Mouse (Mus musculus) forebrain, embryonic 12.5 days (tissue): ENCODE results near the gene Dgkz. TPM values are rescaled to one million over a fixed set of nuclear protein-coding genes. Genes with fewer than 3 reads are reported as not detected.

Source experiments
- ATAC-seq: fragments of 200-750 bp; cut with Nextera tagmentation; 2 replicates; pipeline ENCODE4 v1.8.0; 2017; ENCODE audit warnings: moderate TSS enrichment; ENCODE audit not compliant: low FRiP score
- H3K27ac ChIP-seq: fragments of 300-500 bp; sonication (generic); 2 replicates; pipeline ENCODE4 v1.5.1; 2016; ENCODE audit warnings: mild to moderate bottlenecking
- H3K27me3 ChIP-seq: fragments of 300-500 bp; sonication (generic); 2 replicates; pipeline ENCODE4 v1.6.1; 2016; ENCODE audit warnings: mild to moderate bottlenecking
- H3K36me3 ChIP-seq: fragments of 300-500 bp; sonication (generic); replicated peaks from 2 replicates; pipeline ENCODE4 v1.6.1; 2016; ENCODE audit warnings: mild to moderate bottlenecking
- H3K4me1 ChIP-seq: fragments of 300-500 bp; sonication (generic); 2 replicates; pipeline ENCODE4 v1.6.1; 2016
- H3K4me2 ChIP-seq: fragments of 300-500 bp; sonication (generic); 2 replicates; pipeline ENCODE4 v1.6.1; 2016; ENCODE audit warnings: mild to moderate bottlenecking, moderate library complexity
- H3K4me3 ChIP-seq: fragments of 300-500 bp; sonication (generic); replicated peaks from 2 replicates; pipeline ENCODE4 v1.5.1; 2016; ENCODE audit warnings: mild to moderate bottlenecking
- H3K9ac ChIP-seq: fragments of 300-500 bp; sonication (generic); 2 replicates; pipeline ENCODE4 v1.6.1; 2016; ENCODE audit warnings: mild to moderate bottlenecking
- H3K9me3 ChIP-seq: fragments of 300-500 bp; sonication (generic); 2 replicates; pipeline ENCODE4 v1.6.1; 2016
- WGBS: fragments of 180-500 bp; shearing (Covaris S2); methylation state at CpG from one replicate; pipeline ENCODE4 v1.1.7; 2016; 5-methylcytosine and 5-hydroxymethylcytosine counted together
- polyA plus RNA-seq: library from polyadenylated mRNA; unstranded; fragments of >200 nt; fragmentation: Nextera tagmentation; extraction: Ambion mirVana; gene quantifications from 2 replicates; pipeline ENCODE4 v1.2.1, GENCODE M21; 2016

The Dgkz gene
- polyA plus RNA-seq, 1 experiment from 2014 or later, result 28.5 TPM

DNA sequence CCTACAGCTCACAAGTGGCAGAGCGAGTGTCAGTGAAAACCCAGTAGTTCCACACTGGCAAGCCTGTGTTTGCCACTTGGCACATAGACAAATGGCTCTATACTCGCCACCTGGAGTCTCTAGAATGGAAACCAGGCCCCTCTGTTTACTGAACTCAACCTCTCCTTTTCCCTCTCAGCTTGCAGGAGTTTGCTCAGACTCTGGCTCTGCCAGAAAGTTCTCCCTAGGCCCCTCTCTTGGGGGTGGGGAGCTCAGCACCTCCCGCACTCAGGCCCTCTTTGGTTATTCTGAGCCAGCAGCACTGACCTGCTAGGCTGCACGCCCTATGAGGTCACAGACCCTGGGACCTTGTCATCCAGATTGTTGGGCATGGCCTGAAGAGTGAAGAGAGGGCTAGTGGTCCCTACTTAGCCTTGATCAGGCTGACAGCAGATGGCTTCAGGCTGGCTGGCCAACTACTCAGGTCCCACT lies 20.5 kb downstream of the Dgkz start:
- Histone ChIP-seq H3K27ac (no peak overlapping the region), H3K9ac (no peak overlapping the region), H3K36me3 (no peaks in the 10 kb centered on the region), H3K4me1 (peaks cover 32% of the 10 kb centered on the region), H3K4me2 (no peak overlapping the region), H3K27me3 (no peaks in the 10 kb centered on the region), H3K4me3 (no peak overlapping the region), H3K9me3 (no peaks in the 10 kb centered on the region)
- ATAC-seq, result no peak
- WGBS, result 91% methylated on average over 4 of the region's 4 CpGs

DNA sequence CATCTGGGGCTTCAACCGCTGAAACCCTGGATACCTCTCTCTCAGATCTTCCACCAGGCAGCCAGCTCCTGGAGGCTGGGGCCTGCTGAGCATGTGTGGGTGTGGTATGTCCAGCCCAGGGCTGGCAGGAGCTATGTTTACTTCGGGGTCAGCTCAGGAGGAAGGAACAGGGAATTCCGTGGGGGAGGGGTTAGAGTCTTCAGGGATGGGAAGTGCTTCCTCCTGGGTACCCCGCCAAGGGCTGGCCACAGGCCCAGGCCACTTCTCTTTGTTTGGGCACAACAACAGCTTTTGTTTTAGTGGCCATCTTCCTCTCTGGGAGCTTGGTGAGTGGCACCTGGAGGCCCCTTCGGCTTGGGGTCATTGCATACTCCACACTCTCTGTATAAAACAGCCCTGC lies 21.8 kb downstream of the Dgkz start:
- ATAC-seq, result no peak
- WGBS, result 30% methylated on average over 5 of the region's 5 CpGs
- no peak overlapping the region for H3K27ac ChIP-seq
- no peak overlapping the region for H3K4me2 ChIP-seq
- H3K4me1 ChIP-seq, result peaks cover 32% of the 10 kb centered on the region
- H3K9me3 ChIP-seq, result no peaks in the 10 kb centered on the region
- H3K4me3 ChIP-seq, result no peak overlapping the region
- H3K27me3 ChIP-seq, result no peaks in the 10 kb centered on the region
- no peak overlapping the region for H3K9ac ChIP-seq
- H3K36me3 ChIP-seq, result no peaks in the 10 kb centered on the region

DNA sequence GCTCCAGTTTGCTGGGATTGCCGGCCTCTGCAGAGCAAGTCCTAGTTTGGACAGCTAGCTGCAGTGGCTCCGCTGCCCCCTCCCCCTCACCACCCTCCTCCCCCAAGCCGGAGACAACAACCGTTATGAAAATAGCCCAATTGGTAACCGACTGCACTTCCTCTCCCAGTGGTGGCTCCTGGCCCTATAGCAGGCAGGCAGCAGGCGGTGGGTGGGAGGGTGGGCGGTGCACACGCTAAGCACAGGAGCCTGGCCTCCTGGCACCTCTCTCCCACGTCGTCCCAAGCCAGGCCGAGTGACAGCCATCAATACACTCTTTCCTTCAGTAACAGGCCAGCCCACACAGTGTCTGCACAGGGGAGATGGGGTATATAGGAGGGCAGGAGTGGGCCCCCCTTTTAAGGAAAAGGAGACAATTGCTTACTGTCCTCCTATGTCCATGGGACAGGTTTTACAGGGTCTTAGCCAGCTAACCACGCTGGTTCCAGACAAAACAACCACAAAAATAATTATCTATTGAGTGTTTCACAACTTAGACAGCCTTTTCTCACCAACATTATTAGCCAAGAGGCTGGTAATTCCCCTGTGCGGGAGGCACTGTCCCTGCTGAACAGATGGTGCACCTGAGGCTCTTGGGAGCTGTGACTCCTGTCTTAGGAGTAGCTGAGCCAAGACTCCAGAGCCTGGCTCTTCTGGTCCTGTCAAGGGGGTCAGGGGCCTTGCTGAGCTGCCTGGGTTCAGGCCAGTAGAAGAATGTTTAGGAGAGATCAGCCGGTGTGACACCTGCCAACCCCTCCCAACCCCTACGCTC lies 25.2 kb downstream of the Dgkz start:
- Histone ChIP-seq H3K9ac (peak overlapping the region; percentile 36; the same call in 1 of the 2 replicates), H3K27ac (peak overlapping the region; percentile 83), H3K27me3 (no peaks in the 10 kb centered on the region), H3K9me3 (no peaks in the 10 kb centered on the region), H3K4me3 (no peak overlapping the region), H3K4me1 (peaks cover 43% of the 10 kb centered on the region), H3K36me3 (no peaks in the 10 kb centered on the region), H3K4me2 (peak overlapping the region; percentile 41)
- ATAC-seq, result peak; percentile 48
- WGBS, result 16% methylated on average over 15 of the region's 15 CpGs

DNA sequence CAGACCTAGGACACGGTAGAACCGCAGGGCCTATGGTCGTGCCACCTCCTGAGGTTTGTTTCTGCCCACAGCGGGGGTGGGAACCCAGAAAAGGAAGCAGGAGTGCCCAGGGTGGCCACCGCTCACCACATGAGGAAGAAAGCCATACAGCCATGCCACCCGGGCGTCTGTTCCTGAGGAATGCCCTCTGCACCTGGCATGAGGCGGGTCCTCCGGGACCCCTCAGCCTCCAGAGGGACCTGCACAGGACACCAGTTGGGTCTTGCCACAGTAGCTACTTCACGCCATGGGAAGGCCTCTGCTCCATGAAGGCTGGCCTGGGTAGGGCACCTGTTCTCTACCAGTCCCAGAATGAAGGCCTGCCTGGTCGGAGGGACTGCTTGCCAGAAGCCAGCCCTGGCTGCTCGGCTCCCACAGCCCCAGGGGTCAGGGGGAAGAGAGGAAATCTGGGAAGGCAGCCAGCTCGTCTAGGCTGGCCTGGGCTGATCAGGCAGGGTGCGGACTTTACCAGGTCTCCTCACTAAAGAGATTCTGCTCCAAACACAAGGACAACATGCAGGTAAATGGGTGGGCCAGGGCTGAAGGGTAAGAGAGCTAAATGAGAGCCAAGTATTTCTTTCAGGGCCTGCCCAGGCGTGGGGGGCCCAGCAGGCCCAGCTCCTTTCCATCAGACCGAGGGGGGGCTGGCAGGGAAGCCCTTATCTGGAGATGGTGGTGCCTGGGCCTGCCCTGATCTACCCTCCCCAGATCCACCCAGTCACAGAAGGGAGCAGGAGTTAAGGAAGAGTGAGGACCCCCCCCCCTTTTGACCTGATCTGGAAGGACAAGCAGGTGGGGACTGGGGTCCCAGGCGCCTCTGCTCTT lies 26.0 kb downstream of the Dgkz start:
- Histone ChIP-seq H3K9me3 (no peaks in the 10 kb centered on the region), H3K27me3 (no peaks in the 10 kb centered on the region), H3K36me3 (no peaks in the 10 kb centered on the region), H3K9ac (peak overlapping the region; percentile 36; the same call in 1 of the 2 replicates), H3K4me3 (no peak overlapping the region), H3K27ac (peak overlapping the region; percentile 83), H3K4me1 (peaks cover 44% of the 10 kb centered on the region), H3K4me2 (peak overlapping the region; percentile 41)
- peak; percentile 21; the same call in 1 of the 2 replicates for ATAC-seq
- WGBS, result 74% methylated on average over 17 of the region's 17 CpGs

DNA sequence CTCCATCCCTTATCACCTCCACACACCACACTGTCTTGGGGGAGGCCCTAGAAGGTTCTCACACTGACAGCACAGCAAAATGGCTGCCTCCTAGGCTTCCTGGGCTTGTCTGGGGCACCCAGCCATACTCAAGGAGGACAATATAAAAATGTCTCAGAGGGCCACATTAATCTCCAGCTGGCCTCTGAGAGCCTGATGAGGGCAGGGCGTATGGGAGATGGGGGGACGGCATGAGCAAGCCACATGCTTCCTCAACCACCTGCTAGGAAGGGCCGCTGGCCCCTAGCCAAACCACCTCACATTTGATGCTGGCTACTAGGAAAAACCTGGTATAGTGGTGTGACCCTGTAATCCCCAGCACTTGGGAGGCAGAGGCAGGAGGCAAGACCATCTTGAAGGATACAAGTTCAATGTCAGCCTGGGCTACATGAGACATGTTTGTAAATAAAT lies 26.8 kb downstream of the Dgkz start:
- Histone ChIP-seq H3K4me1 (peaks cover 49% of the 10 kb centered on the region), H3K27me3 (no peaks in the 10 kb centered on the region), H3K4me2 (no peak overlapping the region), H3K27ac (peak overlapping the region; percentile 31; the same call in 1 of the 2 replicates), H3K4me3 (no peak overlapping the region), H3K9ac (no peak overlapping the region), H3K36me3 (no peaks in the 10 kb centered on the region), H3K9me3 (no peaks in the 10 kb centered on the region)
- 87% methylated on average over 3 of the region's 3 CpGs for WGBS
- ATAC-seq, result no peak

DNA sequence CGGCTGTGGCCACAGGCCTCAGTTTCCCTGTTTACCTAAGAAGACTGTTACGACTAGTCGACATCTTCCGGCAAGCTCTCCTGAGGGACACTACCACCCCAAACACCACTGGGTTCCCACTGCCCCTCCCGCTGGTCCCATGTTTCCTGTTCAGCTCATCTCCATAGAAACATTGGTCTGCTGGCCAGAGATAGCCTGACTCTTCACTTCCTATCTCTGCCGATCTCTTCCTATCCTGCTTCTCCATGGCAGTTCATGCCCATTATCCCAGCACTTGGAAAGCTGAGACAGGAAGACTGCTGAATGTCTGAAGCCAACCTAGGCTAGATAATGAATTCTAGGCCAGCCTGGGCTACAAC lies 27.5 kb downstream of the Dgkz start:
- H3K4me2 ChIP-seq, result no peak overlapping the region
- peak overlapping the region; percentile 54 for H3K27ac ChIP-seq
- H3K9me3 ChIP-seq, result no peaks in the 10 kb centered on the region
- 83% methylated on average over 6 of the region's 6 CpGs for WGBS
- no peak overlapping the region for H3K9ac ChIP-seq
- no peak for ATAC-seq
- no peak overlapping the region for H3K4me3 ChIP-seq
- H3K36me3 ChIP-seq, result no peaks in the 10 kb centered on the region
- peaks cover 49% of the 10 kb centered on the region for H3K4me1 ChIP-seq
- no peaks in the 10 kb centered on the region for H3K27me3 ChIP-seq

DNA sequence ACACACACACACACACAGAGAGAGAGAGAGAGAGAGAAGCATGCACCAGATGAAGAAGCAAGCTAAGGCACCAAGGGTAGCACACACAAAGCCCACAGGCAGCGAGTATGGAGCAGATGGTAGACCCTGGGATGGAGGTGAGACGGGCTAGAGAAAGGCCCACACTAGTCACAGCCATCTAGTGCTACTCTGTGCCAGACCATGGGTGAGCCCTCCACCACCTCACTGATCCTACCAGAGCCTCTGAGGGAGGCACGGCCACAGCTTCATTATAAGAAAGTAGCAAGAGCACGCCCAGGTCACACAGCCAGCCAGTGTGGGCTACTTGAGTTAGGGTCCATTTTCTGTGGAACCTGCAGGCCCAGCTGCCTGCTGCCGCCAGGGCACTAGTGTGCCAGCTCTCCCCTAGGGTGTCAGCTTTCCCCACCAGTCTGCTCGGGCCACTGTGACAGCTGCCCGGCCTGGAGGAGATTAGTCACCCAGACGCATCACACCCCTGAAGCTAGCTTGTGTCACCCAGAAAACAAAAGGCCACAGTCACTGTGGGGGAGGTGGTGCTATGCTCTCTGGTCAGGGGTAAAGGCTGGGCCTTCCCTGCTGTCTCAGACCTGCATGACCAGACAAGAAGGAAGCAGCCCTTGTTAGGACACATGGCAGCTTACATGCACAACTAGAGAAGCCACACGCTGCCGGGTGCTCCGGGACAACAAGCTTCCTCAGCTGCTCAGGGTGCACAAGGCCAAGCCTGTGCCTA lies 28.1 kb downstream of the Dgkz start:
- peak overlapping the region; percentile 54 for H3K27ac ChIP-seq
- no peaks in the 10 kb centered on the region for H3K27me3 ChIP-seq
- H3K4me1 ChIP-seq, result peaks cover 49% of the 10 kb centered on the region
- no peaks in the 10 kb centered on the region for H3K36me3 ChIP-seq
- no peak overlapping the region for H3K4me2 ChIP-seq
- no peaks in the 10 kb centered on the region for H3K9me3 ChIP-seq
- H3K4me3 ChIP-seq, result no peak overlapping the region
- 50% methylated on average over 11 of the region's 11 CpGs for WGBS
- no peak overlapping the region for H3K9ac ChIP-seq
- 0 out of 2 replicates have a peak, but pooled peaks have one; percentile 18 for ATAC-seq

DNA sequence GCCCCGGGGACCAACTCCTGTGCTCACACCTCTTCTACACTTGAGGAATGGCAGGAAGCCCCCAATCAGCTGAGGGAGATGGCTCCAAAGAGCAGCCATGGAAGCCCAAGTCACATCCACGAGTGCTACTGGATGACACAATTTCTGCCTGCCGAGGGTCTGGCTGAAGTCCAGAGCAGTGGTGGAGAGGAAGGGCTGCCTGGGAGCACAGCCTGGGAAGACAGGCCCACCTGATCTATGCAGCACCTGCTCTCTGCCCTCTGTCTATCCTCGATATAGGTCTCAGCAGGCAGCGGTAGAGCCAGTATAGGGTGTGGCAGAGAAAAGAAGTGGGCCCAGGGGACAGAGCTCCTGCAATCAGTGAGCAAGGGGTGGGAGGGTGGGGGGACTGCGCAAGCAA lies 28.8 kb downstream of the Dgkz start:
- H3K4me2 ChIP-seq, result no peak overlapping the region
- H3K36me3 ChIP-seq, result no peaks in the 10 kb centered on the region
- no peak overlapping the region for H3K9ac ChIP-seq
- peaks cover 49% of the 10 kb centered on the region for H3K4me1 ChIP-seq
- H3K27ac ChIP-seq, result peak overlapping the region; percentile 54; the same call in 1 of the 2 replicates
- no peaks in the 10 kb centered on the region for H3K9me3 ChIP-seq
- no peak overlapping the region for H3K4me3 ChIP-seq
- no peaks in the 10 kb centered on the region for H3K27me3 ChIP-seq
- no peak for ATAC-seq
- 78% methylated on average over 6 of the region's 6 CpGs for WGBS

DNA sequence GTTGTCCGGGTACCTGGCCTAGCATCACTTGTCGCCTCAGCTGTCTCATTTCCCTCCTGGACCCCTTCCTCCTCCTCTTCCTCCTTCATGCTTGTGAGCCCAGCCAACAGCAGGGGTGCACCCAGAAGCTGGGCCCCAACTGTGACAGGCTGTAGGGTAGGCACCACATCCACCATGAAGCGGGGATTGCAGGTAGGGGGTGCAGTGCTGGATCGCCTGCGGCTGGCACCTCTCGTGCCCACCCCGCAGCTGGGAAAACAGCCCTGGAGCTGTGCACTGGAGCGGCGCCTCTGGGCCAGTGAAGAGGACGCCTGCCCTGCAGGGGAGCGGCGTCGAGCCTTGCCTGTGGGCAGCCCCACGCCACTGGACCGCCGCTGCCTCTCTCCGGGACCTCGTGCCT lies 30.2 kb downstream of the Dgkz start, which contains the start of gene Gm9821:
Gene Gm9821, plus strand, starts transcription at position 221 of the 400 bp plus-strand sequence.
- H3K4me2 ChIP-seq, result no peak within 1 kb of the TSS
- no peak within 1 kb of the TSS for H3K9ac ChIP-seq
- H3K27ac ChIP-seq, result no peak within 1 kb of the TSS

DNA sequence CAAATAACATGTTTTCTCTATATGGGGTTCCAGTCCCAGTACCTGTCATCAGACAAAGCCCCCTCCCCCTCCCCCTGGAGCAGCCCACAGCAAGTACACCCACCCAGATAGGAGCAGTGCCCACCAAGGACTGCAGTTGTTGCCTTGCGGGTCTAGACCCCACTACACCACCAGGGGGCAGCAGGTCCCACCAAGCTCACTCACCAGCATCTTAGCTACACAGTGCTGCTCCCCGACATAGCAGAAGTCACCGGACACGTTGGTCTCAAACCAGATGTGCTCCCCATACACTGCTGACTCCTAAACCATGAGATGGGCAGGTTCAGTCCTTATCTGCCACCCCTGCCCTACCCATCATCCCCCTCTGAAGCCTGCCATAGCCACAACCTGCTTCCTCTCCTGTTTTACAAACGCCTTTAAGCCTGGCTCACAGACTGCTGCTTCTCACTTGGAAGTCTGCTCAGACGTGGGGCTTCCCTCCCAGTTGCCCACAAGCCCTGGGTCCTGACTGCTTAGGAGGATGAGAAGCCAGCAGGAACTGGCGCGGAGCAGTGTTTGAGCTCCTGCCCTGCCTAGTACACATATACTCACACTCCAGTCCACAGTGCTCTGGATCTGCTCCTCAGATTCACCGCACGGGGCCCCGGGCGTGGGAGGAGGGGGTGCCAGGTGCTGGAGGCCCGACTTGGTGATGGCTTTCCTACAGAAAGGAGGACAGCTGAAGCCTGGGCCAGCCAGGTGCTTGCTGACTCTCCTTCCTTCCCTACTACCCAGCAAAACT lies 31.3 kb downstream of the Dgkz start:
- Histone ChIP-seq H3K27me3 (no peaks in the 10 kb centered on the region), H3K27ac (no peak overlapping the region), H3K4me3 (no peak overlapping the region), H3K9ac (no peak overlapping the region), H3K4me1 (peaks cover 33% of the 10 kb centered on the region), H3K9me3 (no peaks in the 10 kb centered on the region), H3K4me2 (no peak overlapping the region), H3K36me3 (peaks cover 7% of the 10 kb centered on the region; the same call in 1 of the 2 replicates)
- 45% methylated on average over 13 of the region's 13 CpGs for WGBS
- peak; percentile 74 for ATAC-seq

More for the DNA sequence above, 30.2 kb downstream of the Dgkz start, which contains the start of gene Gm9821:
- Histone ChIP-seq H3K4me3 (no peak within 1 kb of the TSS), H3K36me3 (no peaks in the 10 kb centered on the region), H3K4me1 (peaks cover 44% of the 10 kb centered on the region), H3K9me3 (no peaks in the 10 kb centered on the region), H3K27me3 (no peaks in the 10 kb centered on the region)
- 84% methylated on average over 18 of the region's 18 CpGs for WGBS
- ATAC-seq, result no peak

DNA sequence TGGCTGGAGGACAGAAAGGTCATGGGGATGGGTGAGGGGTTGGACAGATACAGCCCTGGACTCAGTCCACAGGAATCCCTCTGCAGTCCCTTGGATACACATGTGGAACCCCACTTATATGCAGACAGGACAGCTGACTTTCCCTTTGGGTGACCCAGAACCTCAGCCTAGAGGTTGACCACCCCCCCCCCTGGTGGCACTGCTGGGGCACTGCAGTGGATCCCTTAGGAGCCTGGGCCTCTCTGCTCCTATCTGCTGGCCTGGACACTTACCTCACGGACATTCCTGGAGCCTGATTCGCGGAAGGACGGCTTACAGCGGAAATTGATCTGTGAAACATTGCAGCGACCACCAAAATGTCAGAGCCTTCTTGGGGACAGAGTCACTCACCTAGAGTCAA lies 33.3 kb downstream of the Dgkz start:
- 74% methylated on average over 6 of the region's 6 CpGs for WGBS
- no peak for ATAC-seq
- H3K36me3 ChIP-seq, result peaks cover 27% of the 10 kb centered on the region
- H3K27ac ChIP-seq, result no peak overlapping the region
- no peak overlapping the region for H3K4me3 ChIP-seq
- H3K9me3 ChIP-seq, result no peaks in the 10 kb centered on the region
- no peaks in the 10 kb centered on the region for H3K27me3 ChIP-seq
- no peak overlapping the region for H3K4me2 ChIP-seq
- H3K4me1 ChIP-seq, result peaks cover 14% of the 10 kb centered on the region
- no peak overlapping the region for H3K9ac ChIP-seq
